Mouse (Mus musculus) layer of hippocampus, adult 11-12 months (tissue): ENCODE measurements around the gene Syt6.

ENCODE experiments used
- DNase-seq: peaks from one replicate; pipeline ENCODE4 v3.0.0; 2022; ENCODE audit warnings: low spot score

Syt6 gene

GRCm38 (mm10) chr3:103648486-103648885 lies 73.5 kb downstream of the Syt6 start:
- no peak for DNase-seq

- no peak for DNase-seq
Observed at GRCm38 (mm10) chr3:103649716-103650115, 74.7 kb downstream of the Syt6 start.

- DNase-seq, result no peak
Observed at GRCm38 (mm10) chr3:103650406-103650805, 75.4 kb downstream of the Syt6 start.

GRCm38 (mm10) chr3:103660012-103660411 lies 85.0 kb downstream of the Syt6 start:
- no peak for DNase-seq

GRCm38 (mm10) chr3:103661714-103662113 lies 86.7 kb downstream of the Syt6 start:
- peak; percentile 6 for DNase-seq

- no peak for DNase-seq
Observed at GRCm38 (mm10) chr3:103663385-103663784, 88.4 kb downstream of the Syt6 start.

- DNase-seq, result no peak
Observed at GRCm38 (mm10) chr3:103672113-103672512, 97.1 kb downstream of the Syt6 start.

GRCm38 (mm10) chr3:103672716-103673115 lies 97.7 kb downstream of the Syt6 start:
- DNase-seq, result no peak

GRCm38 (mm10) chr3:103678811-103679210 lies 103.8 kb downstream of the Syt6 start:
- DNase-seq, result no peak

GRCm38 (mm10) chr3:103682473-103682872 lies 107.4 kb downstream of the Syt6 start:
- DNase-seq, result no peak

GRCm38 (mm10) chr3:103683234-103683965 lies 108.4 kb downstream of the Syt6 start:
- peak; percentile 13 for DNase-seq

- DNase-seq, result no peak
Observed at GRCm38 (mm10) chr3:103683966-103684319, 108.9 kb downstream of the Syt6 start.

GRCm38 (mm10) chr3:103689043-103689442 lies 114.0 kb downstream of the Syt6 start:
- DNase-seq, result no peak

- DNase-seq, result peak; percentile 22
Observed at GRCm38 (mm10) chr3:103690506-103690905, 115.5 kb downstream of the Syt6 start.
